Mouse (Mus musculus) cerebellum, postnatal 14 days (tissue): ENCODE results near the gene Nrap.

ENCODE experiments used
- DNase-seq, 2 experiments: peaks; one replicate each; pipeline ENCODE4 v3.0.0; 2021; ENCODE audit warnings: mixed read lengths in 2 of 2

The Nrap gene

GRCm38 (mm10) chr19:56396669-56397621 is 7.1 kb upstream of the Nrap start, which contains the start of gene Casp7:
TSS of gene Casp7 (plus strand) at chr19:56397129.
- DNase-seq = peak; percentile 53 to 59

- no peak for DNase-seq
These were observed 6.4 kb upstream of the Nrap start for GRCm38 (mm10) chr19:56396227-56396626.

DNA sequence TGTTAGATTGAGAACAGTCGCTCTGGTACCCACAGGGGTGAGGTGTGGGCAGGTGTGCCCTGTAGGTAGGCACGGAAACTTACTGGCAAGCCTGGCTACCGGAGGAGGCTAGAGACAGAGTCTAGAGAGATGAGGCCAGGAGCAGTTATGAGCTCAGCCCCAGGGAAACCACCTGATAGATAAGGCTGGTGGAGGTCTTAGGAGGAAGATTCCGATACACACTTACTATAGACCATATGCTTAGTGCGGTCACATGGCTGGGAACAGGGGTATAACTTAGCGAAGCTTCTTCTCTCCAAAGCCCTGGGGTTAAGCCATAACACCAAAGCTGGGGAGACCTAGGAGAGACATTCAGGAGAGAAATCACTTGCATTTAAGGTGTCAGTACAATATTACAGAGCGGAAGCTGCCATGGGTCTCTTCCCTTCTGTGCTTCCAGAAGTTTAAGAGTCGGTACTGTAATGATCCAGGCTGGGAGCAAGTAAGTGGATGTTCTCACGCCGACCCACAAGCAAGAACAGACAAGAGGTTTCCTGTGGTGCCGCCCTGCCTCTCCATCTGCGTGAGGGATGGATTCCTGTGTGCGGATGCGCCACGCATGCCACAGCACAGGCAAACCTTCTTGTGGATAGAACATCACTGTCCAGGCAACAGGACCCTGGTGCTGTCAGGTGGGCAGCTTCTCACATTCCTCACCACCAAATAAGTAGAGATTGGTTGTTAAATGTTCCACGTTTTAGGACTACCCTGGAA is 5.5 kb upstream of the Nrap start:
- DNase-seq = no peak

GRCm38 (mm10) chr19:56393311-56393866 is 3.6 kb upstream of the Nrap start:
- DNase-seq = no peak

DNA sequence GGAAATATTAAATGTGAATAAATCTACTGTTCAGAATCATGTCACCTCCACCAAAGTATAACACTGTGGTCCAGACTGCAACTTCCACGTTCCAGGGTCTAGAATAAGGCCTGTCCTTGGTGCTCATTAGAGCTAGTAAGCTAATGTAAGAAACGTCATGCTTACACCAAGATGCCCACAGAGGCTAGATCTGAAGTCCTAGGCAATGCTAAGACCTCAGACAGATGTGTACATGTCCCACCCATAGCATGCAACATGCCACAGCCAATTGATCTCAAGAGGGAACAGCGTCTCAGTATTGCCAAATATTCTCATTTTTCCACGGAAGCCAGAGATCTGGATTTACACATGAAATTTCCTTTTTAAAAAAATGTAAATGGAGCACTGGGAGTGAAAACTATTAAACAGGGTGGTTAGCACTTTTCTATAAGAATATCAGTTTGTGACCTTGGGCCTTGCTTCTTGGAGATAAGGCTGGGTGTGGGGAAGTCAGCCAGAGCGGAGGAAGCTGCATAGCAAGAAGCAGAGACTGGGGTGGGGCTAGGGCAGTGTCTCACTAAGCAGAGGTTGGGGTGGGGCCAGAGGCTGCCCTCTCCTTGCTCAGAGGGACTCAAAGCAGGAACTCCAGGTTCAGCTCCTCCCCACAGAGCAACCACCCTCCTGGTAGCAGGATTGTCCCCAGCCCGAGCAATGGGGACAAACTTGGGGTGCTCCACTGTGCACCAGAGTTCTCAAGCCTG is 1.6 kb upstream of the Nrap start:
- no peak for DNase-seq

DNA sequence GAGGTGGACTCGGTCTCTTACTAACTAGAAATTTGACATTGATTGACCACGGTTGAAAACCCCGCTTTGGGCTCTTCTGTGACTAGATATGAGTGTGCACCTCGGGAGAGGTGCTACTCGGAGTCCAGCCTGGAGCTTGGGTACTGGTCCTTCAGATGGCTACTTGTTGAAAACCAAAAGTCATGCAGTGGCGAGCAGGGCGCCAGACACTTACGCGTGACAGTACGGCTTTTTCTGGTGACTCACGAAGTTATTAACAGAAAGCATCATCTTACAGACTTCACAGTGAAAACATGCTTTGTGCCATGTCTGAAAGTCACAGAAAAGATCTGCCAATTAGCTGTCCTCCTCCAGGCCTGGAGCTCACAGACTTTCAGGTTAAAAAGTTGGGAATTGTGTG is 661 bp downstream of the Nrap start:
- no peak for DNase-seq

DNA sequence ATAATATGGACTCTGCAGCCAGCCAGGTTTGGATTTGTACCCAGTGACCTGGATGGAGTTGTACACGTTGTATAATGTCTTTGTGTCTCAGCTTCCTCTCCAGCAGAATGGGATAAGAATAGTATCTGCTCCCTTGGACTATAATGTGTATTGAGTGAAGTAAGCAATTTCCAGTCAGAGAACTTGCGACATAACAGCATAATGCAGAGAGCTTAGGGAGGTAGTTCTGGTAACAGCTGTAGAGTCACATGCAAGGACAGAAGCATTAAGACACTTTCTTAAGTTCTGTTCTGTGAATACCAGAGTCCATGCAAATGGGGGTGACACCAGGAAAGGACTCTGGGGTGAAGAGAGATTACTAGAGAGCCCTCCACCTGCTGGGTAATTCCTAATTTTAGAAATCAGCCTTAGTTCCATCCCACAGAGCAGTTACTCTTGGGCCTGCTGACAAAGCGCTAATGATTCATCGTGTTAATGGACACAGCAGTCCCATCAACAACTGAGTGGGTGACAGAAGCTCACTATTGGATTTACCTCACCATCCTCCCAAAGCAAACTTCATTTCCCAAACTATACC is 2.0 kb downstream of the Nrap start:
- no peak for DNase-seq

DNA sequence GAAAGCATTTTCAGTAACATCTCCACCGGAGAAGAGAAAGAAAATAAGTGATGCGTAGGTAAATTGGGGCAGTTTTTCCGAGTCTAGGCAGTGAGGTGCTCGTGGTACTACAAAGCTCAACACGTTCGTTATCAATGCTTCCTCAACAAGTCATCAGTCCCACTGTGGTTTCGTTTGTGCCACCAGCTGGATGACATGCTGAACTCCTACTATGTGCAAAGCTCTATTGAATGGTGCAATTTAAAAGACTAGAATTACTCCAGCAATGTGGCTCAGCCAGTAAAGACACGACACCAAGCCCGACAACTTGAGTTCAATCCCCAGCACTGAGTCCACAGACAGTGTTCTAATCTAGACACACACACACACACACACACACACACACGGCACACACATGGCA is 3.7 kb downstream of the Nrap start:
- DNase-seq = no peak

DNA sequence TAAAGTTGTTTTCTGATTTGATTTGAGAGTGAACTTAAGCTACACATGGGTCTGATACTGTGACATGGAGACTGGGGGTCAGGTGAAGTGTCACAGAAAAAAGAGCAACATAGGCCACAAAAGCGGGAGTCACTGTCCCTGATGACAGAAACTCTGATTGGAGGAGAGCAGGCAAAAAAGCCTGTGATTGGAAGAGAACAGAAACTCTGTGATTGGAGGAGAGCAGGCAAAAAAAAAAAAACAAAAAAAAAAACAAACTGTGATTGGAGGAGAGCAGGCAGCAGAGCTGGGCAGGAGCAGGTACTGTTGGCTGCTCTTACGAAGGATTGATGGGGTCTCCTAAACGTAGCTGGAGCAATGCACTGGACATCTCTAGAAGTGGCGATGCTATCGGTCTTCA is 4.3 kb downstream of the Nrap start:
- DNase-seq = no peak

- no peak for DNase-seq
These were observed 8.4 kb downstream of the Nrap start for GRCm38 (mm10) chr19:56381407-56381806.

GRCm38 (mm10) chr19:56380341-56380740 is 9.5 kb downstream of the Nrap start:
- DNase-seq = no peak

- peak; percentile 30 to 37 for DNase-seq
These were observed 11.2 kb downstream of the Nrap start for GRCm38 (mm10) chr19:56378554-56379172.

GRCm38 (mm10) chr19:56378007-56378406 is 11.8 kb downstream of the Nrap start:
- no peak for DNase-seq

DNA sequence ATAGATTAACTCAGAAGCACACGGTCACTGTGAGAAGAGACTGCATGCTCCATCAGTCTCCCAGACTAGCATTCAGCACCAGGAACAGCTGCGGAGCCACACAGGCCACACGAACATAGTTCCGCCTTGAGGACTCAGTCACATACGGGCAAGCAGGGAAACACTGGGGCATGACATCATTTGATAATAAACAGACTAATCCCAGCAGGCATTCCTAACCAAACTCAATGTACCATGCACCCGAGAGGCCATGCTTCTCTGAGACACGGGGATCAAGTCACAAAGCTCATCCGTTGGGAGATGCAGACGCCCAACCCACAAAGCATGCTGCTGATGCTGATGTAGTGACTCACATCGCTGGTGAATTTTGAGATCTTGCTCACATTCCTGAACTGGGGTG is 15.8 kb downstream of the Nrap start:
- DNase-seq = no peak

DNA sequence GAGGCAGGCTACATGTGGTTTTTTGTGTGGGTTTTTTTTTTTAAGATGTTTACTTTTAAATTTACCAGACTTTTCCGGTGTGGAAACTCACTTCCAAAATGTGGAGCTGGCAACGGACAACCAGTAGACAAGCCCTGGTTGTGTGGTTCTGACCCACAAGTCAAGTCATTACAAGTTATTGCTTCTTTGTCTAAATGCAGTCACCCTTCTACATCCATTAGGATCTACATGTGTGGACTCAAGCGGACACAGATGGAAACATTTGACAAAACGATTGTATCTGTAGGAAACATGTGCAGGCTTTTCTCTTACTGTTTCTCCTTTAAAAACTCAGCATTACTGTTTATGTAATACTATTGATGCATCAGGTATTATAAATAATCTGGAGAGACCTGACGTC is 16.6 kb downstream of the Nrap start:
- no peak for DNase-seq

DNA sequence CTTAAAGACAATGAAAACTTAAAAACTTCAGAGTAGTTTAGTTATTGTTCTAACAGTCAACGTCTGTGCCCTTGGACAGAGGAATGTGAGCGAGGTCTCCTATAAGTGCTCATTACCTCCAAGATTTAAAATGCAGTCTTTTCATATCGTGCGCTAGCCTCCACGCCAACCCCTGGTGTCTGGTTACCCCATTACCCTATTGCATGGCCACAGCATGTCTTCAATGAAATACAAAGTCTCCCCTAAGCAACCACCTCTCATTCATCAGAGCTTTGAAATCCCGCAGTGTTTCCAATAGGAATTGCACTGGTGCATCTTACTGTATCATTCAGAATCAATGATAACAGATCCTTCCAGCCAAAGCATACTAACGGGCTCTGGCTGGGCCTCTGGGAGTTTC is 17.6 kb downstream of the Nrap start:
- no peak for DNase-seq

- DNase-seq = no peak
These were observed 19.3 kb downstream of the Nrap start for GRCm38 (mm10) chr19:56370389-56371150.

DNA sequence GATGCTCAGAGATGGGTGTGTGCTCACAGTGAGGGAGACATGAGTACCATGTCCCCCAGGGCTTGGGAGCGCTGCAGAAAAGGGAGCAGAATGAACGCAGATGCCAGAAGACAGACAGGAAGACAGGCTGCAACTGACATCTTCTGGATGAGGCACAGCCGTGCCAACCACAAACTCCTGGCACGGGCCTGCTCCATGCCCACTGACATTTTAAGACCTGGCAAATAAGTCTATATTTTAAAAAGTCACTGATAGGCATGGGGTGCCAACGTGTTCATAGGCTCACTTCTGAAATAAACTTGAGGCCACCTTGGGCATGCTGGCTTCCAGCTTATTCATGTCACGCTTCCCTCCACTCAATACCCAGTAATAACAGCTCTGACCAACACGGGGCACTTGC is 20.9 kb downstream of the Nrap start:
- no peak for DNase-seq

DNA sequence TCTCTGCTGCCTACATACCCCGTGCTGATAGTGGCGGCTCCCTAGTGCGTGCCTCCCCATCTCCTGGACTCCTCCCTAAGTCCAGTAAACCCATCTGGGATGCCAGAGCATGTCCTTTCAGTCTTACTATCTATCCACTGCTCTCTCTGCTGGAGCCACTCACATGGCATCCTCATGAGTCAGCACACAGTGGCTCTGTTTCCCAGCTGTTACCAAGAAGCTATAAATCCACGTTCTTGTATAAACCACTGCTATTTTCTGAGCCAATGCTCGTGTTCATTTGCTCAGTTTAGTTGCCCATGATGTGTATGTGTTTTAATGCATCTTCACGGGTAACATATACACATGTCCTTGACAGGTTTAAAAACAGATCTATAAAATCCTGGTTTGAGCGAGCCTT is 22.1 kb downstream of the Nrap start:
- no peak for DNase-seq

DNA sequence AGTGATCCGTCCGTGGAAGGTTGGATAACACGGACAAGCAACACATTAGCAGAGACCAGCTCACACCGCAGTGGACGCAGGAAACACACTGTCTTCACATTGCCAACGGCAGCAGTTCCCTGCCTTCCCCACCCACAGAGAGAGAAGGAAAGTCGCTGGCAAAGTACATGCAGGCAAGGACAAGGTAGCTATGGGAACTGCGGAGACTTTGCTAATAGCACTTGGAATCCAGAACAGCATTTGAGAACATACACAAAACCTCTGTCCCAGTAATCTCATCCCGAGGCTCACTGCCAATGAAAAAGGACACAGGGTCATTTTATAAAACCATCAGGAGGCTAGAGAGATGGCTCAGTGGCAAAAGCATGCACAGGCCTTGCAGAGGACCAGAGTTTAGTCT is 23.2 kb downstream of the Nrap start:
- DNase-seq = no peak

- no peak for DNase-seq
These were observed 23.7 kb downstream of the Nrap start for GRCm38 (mm10) chr19:56366168-56366567.
